Mouse (Mus musculus): ENCODE measurements around the gene Pyurf.

DNA sequence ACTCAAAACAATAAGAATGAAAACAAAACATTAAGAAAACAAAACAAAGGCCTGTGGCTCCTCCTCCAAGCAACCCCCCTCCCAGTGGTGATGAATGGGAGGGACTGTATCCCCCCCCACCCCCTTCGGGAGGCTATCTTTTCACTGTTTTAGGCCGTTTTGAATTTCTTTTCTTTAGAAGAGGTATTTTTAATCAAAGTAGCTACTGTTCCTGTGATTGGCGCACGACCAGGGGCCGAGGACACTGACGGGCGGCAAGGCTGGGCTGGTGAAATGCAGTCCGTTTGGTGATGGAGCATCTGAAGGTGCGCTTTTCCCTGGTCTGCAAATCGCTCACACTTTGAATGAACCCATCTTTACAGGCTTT is 10.5 kb upstream of the Pyurf start, which contains the start of gene Lancl2:
- no peak for TF ChIP-seq CTCF (IDR thresholded peaks at IDR 0.05; ENCODE audit: insufficient read depth, low read length)
- no peak for TF ChIP-seq POLR2A (IDR thresholded peaks at IDR 0.05; ENCODE audit: borderline replicate concordance, extremely low read depth, low read depth, low read length)
